Mouse (Mus musculus) cerebellum, adult 2 months (tissue): ENCODE measurements around the gene Fermt2. TPM values are rescaled to one million over a fixed set of nuclear protein-coding genes. Genes with fewer than 3 reads are reported as not detected.
A peak's percentile ranks its signal among the peaks of the same experiment; 100 is the strongest.
"Not testable (repeated sequence)": the region's sequence is repeated elsewhere in the genome, so short reads cannot be mapped to it uniquely, and the experiment has no call there.

ENCODE experiments used
- DNase-seq, 2 experiments: peaks; one replicate each; pipeline ENCODE4 v3.0.0; 2021
- H3K27ac ChIP-seq: fragments of 200-500 bp; 2 replicates; pipeline ENCODE4 v1.5.1; 2012; ENCODE audit warnings: low read length, control low read depth, inconsistent platforms; ENCODE audit not compliant: insufficient read depth
- H3K27me3 ChIP-seq: fragments of 200-500 bp; 2 replicates; pipeline ENCODE4 v1.6.1; 2012; ENCODE audit warnings: inconsistent platforms, mild to moderate bottlenecking, low read length, moderate library complexity; ENCODE audit not compliant: control insufficient read depth, insufficient read depth
- H3K4me1 ChIP-seq: fragments of 200-500 bp; 2 replicates; pipeline ENCODE4 v1.6.1; 2011; ENCODE audit warnings: low read length; ENCODE audit not compliant: control insufficient read depth, insufficient read depth
- H3K4me3 ChIP-seq: fragments of 200-500 bp; replicated peaks from 2 replicates; pipeline ENCODE3; 2011; ENCODE audit warnings: mild to moderate bottlenecking, low read depth, low read length, control low read depth; ENCODE audit not compliant: insufficient read depth
- CTCF ChIP-seq: fragments of 200-500 bp; IDR thresholded peaks from 2 replicates; pipeline ENCODE4 v1.5.1; 2011; ENCODE audit warnings: low read depth, mild to moderate bottlenecking, control low read depth, low read length, moderate library complexity, borderline replicate concordance; ENCODE audit not compliant: insufficient read depth
- POLR2A ChIP-seq: fragments of 200-500 bp; IDR thresholded peaks from 2 replicates; pipeline ENCODE4 v1.6.1; 2011; ENCODE audit warnings: low read length, control low read depth, borderline replicate concordance; ENCODE audit not compliant: insufficient read depth
- WGBS: fragments of 180-500 bp; shearing (Covaris S2); methylation state at CpG from one replicate; pipeline ENCODE4 v1.1.7; 2018; 5-methylcytosine and 5-hydroxymethylcytosine counted together
- polyA plus RNA-seq: library from polyadenylated mRNA; depleted of rRNA; stranded (reverse); fragments of >200 nt; gene quantifications from 2 replicates; pipeline ENCODE4 v1.2.3, GENCODE M21; 2012

Fermt2 gene
- polyA plus RNA-seq, 1 experiment = 81.0 TPM

- Histone ChIP-seq H3K4me1 (no peaks in the 10 kb centered on the region), H3K27ac (no peak overlapping the region), H3K4me3 (no peak overlapping the region), H3K27me3 (no peaks in the 10 kb centered on the region)
- no peak for TF ChIP-seq CTCF
- TF ChIP-seq POLR2A = no peak
- DNase-seq = no peak
- WGBS = 53% methylated on average over 9 of the region's 9 CpGs
Observed at GRCm38 (mm10) chr14:45478977-45479806, 50.7 kb downstream of the Fermt2 start.

- Histone ChIP-seq H3K27ac (no peak overlapping the region), H3K4me3 (no peak overlapping the region), H3K27me3 (no peaks in the 10 kb centered on the region), H3K4me1 (no peaks in the 10 kb centered on the region)
- TF ChIP-seq CTCF (no peak), POLR2A (no peak)
- WGBS = 40% methylated on average over 3 of the region's 3 CpGs
- DNase-seq = no peak
Observed at GRCm38 (mm10) chr14:45478515-45478914, 51.4 kb downstream of the Fermt2 start.

GRCm38 (mm10) chr14:45477651-45478050, 52.3 kb downstream of the Fermt2 start:
- no peak for TF ChIP-seq POLR2A
- TF ChIP-seq CTCF = no peak
- H3K27me3 ChIP-seq = no peaks in the 10 kb centered on the region
- H3K4me3 ChIP-seq = no peak overlapping the region
- H3K4me1 ChIP-seq = no peaks in the 10 kb centered on the region
- 52% methylated on average over 8 of the region's 8 CpGs for WGBS
- DNase-seq = no peak
- no peak overlapping the region for H3K27ac ChIP-seq

- no peak for DNase-seq
- Histone ChIP-seq H3K4me1 (no peaks in the 10 kb centered on the region), H3K4me3 (no peak overlapping the region), H3K27me3 (no peaks in the 10 kb centered on the region), H3K27ac (no peak overlapping the region)
- 95% methylated on average over 7 of the region's 7 CpGs for WGBS
- TF ChIP-seq POLR2A (no peak), CTCF (no peak)
Observed at GRCm38 (mm10) chr14:45476990-45477389, 52.9 kb downstream of the Fermt2 start.

- TF ChIP-seq CTCF = no peak
- TF ChIP-seq POLR2A = no peak
- no peak for DNase-seq
- WGBS = 93% methylated on average over 10 of the region's 10 CpGs
Observed at GRCm38 (mm10) chr14:45472536-45472935, 57.4 kb downstream of the Fermt2 start.

GRCm38 (mm10) chr14:45469446-45469845, 60.5 kb downstream of the Fermt2 start:
- WGBS = 92% methylated on average over 8 of the region's 8 CpGs
- DNase-seq = no peak
- TF ChIP-seq CTCF (peak; percentile 24; the same call in 1 of the 2 replicates), POLR2A (no peak)
- H3K27ac ChIP-seq = no peak overlapping the region
- H3K4me1 ChIP-seq = no peaks in the 10 kb centered on the region
- no peak overlapping the region for H3K4me3 ChIP-seq
- H3K27me3 ChIP-seq = no peaks in the 10 kb centered on the region

More at GRCm38 (mm10) chr14:45472536-45472935, 57.4 kb downstream of the Fermt2 start:
- H3K27me3 ChIP-seq = no peaks in the 10 kb centered on the region
- no peak overlapping the region for H3K4me3 ChIP-seq
- no peak overlapping the region for H3K27ac ChIP-seq
- H3K4me1 ChIP-seq = no peaks in the 10 kb centered on the region

- not testable (repeated sequence) for H3K27ac ChIP-seq, H3K4me3 ChIP-seq, H3K4me1 ChIP-seq, H3K27me3 ChIP-seq, DNase-seq
- 95% methylated on average over 8 of the region's 8 CpGs for WGBS
Observed at GRCm38 (mm10) chr14:45466371-45466770, 63.5 kb downstream of the Fermt2 start.
